Mouse (Mus musculus) brain, embryonic 14.5 days (tissue): ENCODE measurements around the gene Kalrn.

ENCODE experiments used
- CTCF ChIP-seq: fragments of 200-500 bp; IDR thresholded peaks from 2 replicates; pipeline ENCODE4 v1.5.1; 2012; ENCODE audit warnings: inconsistent platforms, mild to moderate bottlenecking, moderate library complexity, borderline replicate concordance; ENCODE audit not compliant: insufficient read depth, insufficient read length; ENCODE audit errors: extremely low read depth
- POLR2A ChIP-seq: fragments of 200-500 bp; IDR thresholded peaks from 2 replicates; pipeline ENCODE4 v1.6.1; 2012; ENCODE audit warnings: mild to moderate bottlenecking, inconsistent platforms, borderline replicate concordance; ENCODE audit not compliant: poor library complexity, insufficient read depth, insufficient read length, severe bottlenecking; ENCODE audit errors: extremely low read depth

DNA sequence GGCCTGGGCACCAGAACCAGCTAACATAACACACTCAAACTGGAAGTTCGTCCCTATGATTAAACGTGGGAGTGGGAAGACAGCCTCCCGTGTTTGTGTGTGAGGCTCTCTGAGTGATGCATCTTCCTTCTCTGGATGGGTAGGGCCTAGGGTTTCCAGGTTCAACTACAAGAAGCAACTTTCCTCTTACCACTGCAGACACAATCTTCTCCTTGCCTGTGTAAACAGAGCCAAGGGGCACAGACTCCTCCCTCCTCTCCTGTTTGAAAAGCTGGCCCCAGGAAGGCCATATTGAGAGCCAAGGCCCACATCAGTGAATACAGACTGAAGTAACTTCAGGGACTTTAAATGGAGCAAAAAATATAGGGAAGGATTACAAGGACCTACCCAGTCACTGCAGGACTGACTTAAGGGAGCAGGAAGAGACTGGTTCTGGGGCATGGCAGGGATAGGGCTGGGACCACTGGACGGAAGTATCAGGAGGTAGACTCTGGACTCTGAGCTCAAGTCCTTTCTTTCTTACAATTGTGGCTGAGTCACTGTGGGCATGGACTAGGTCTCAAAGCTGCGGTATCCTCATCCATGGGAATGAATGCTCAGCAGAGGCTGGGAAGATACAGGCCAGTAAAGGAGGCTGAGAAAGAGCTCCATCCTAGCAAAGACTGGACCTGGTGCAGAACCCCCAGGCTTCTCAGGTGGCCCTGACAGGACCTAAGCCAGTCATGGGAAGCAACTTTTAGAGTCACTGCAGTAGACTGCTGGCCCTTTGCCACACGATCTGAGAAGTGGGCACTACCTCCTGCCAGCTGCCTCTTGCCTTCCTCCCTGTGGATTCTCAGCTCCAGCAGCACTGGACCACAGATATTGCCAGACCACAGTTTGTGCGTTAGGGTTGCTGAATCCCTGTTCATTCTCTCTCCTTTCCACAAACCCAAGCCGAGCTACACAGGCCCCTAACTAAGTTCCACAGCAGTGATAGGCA lies 228.1 kb downstream of the Kalrn start:
- no peak for TF ChIP-seq POLR2A
- no peak for TF ChIP-seq CTCF
